Mouse (Mus musculus) spleen, postnatal 0 days (tissue): ENCODE data around the gene Acss3. TPM values are rescaled to one million over a fixed set of nuclear protein-coding genes. Genes with fewer than 3 reads are reported as not detected.

Experiments
- polyA plus RNA-seq: library from polyadenylated mRNA; unstranded; fragments of >200 nt; fragmentation: Nextera tagmentation; extraction: Ambion mirVana; gene quantifications from 2 replicates; pipeline ENCODE4 v1.2.1, GENCODE M21; 2015

The Acss3 gene
- 0.06 and 0.07 TPM in 2 replicates for polyA plus RNA-seq

DNA sequence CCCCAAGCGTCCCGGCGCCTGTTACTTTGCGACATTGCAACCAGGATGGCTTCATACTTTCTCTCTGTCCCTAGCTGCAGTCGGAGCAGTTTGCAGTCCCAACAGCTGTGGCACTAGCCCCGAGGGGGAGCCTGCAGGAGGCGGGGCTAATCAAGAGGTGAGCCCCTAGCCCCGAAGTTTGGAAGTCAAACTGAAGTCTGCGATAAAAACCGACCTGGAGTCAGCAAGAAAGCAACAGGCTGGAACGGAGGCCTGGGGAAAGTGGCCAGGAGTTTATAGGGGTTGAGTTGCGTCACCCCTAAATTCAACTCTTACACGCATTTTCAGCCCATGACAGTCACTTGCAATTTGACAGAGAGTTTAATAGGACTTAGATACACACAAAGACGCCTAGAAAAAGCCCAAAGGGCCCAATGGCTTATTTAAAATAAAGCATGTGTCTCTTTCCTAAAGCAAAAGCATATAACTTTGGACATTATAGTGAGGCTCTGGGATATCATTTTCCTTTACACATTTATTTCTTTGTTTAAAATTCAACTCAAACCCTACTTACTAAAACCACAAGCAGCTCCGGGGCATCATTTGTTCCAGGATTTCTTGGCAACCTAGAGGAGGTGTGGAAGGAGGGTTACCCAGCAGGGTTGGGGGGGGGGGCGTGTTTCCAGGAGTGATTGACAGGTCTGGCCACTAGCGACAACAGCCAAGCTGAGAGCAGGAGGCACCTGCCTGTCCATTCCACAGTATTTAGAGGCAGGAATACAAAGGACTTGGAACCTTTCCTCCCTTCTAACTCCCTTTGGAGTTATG lies at the start of gene Acss3:
Acss3 (minus strand) TSS at position 140 of the 807 bp plus-strand sequence.

Other genes starting within 250 kb of the Acss3 start
- not detected in 2 replicates for gene Lin7a, start 148.0 kb upstream of the Acss3 start, polyA plus RNA-seq